Mouse (Mus musculus) limb, embryonic 15.5 days (tissue): ENCODE results near the gene Wdr45. TPM values are rescaled to one million over a fixed set of nuclear protein-coding genes. Genes with fewer than 3 reads are reported as not detected.
"Not testable (repeated sequence)": the region's sequence is repeated elsewhere in the genome, so short reads cannot be mapped to it uniquely, and the experiment has no call there.

Experiments used
- ATAC-seq: fragments of 200-750 bp; cut with Nextera tagmentation; 2 replicates; pipeline ENCODE4 v1.8.0; 2017; ENCODE audit warnings: low read depth, moderate TSS enrichment; ENCODE audit not compliant: insufficient number of reproducible peaks, low FRiP score, low TSS enrichment
- H3K27ac ChIP-seq: fragments of 300-500 bp; sonication (generic); 2 replicates; pipeline ENCODE4 v1.5.1; 2015; ENCODE audit warnings: moderate library complexity, mild to moderate bottlenecking, inconsistent platforms
- H3K27me3 ChIP-seq: fragments of 300-500 bp; sonication (generic); 2 replicates; pipeline ENCODE4 v1.6.1; 2015; ENCODE audit warnings: inconsistent platforms
- H3K36me3 ChIP-seq: fragments of 300-500 bp; sonication (generic); 2 replicates; pipeline ENCODE4 v1.6.1; 2015; ENCODE audit warnings: inconsistent platforms
- H3K4me1 ChIP-seq: fragments of 300-500 bp; sonication (generic); 2 replicates; pipeline ENCODE4 v1.6.1; 2015; ENCODE audit warnings: inconsistent platforms
- H3K4me2 ChIP-seq: fragments of 300-500 bp; sonication (generic); 2 replicates; pipeline ENCODE4 v1.6.1; 2015; ENCODE audit warnings: mild to moderate bottlenecking, inconsistent platforms
- H3K4me3 ChIP-seq: fragments of 300-500 bp; sonication (generic); 2 replicates; pipeline ENCODE4 v1.5.1; 2015; ENCODE audit warnings: mild to moderate bottlenecking, inconsistent platforms
- H3K9ac ChIP-seq: fragments of 300-500 bp; sonication (generic); 2 replicates; pipeline ENCODE4 v1.6.1; 2015; ENCODE audit warnings: inconsistent platforms
- H3K9me3 ChIP-seq: fragments of 300-500 bp; sonication (generic); 2 replicates; pipeline ENCODE4 v1.6.1; 2016; ENCODE audit warnings: inconsistent platforms
- WGBS: fragments of 180-500 bp; shearing (Covaris S2); methylation state at CpG from one replicate; pipeline ENCODE4 v1.1.7; 2015; 5-methylcytosine and 5-hydroxymethylcytosine counted together
- polyA plus RNA-seq: library from polyadenylated mRNA; unstranded; fragments of >200 nt; fragmentation: Nextera tagmentation; extraction: Ambion mirVana; gene quantifications from 2 replicates; pipeline ENCODE4 v1.2.1, GENCODE M21; 2015

The Wdr45 gene
- polyA plus RNA-seq, 1 experiment from 2014 or later = 39.2 TPM

DNA sequence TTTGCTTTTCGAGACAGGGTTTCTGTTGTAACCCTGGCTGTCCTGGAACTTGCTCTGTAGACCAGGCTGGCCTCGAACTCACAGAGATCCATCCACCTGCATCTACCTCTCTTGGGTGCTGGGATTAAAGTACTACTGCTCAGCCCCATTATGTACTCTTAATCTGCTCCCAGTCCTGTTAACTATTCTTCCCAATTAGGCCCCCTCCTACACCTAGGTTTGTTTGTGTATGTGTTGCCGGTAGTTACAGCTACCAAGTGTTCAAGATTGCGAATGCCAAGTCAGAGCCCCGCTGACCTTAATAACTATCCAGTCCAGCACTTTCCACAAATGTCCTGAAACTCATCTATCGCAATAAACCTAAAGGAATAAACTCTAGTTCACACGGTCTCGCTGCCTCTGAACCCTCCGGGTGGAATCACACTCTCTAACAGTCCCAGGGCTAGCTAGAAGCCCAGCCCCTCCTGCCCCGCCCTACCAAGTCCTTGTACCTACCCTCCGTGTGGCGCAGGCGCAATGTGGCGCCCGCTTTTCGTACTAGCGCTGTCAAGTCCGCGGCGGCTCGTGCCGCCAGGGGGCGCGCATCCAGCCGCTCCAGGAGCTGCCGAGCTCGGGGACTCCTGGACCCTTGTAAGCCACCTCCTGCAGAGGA is 34.6 kb upstream of the Wdr45 start:
- ATAC-seq = peak; percentile 91
- no peak overlapping the region for H3K9ac ChIP-seq
- peak overlapping the region; percentile 33 for H3K4me3 ChIP-seq

DNA sequence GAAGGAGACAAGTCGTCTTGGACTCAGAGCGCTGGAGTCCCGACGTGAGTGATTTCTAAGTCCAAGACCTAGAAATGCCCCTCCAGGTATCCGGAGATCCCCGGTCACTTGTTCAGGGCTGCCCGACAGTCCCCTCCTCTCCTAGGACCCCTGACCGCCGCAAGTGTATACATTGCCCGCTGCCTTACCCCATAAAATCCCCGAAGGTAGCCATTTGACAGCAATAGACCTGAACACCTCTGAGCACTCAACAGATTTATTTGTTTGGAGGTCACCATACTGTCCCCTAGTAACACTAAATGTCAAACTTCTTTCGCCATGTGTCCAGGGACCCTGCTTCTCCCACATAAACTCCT is 34.1 kb upstream of the Wdr45 start:
- Histone ChIP-seq H3K9ac (no peak overlapping the region), H3K4me1 (no peaks in the 10 kb centered on the region), H3K4me3 (peak overlapping the region; percentile 33), H3K4me2 (peak overlapping the region; percentile 51), H3K27me3 (no peaks in the 10 kb centered on the region), H3K27ac (no peak overlapping the region), H3K9me3 (no peaks in the 10 kb centered on the region), H3K36me3 (no peaks in the 10 kb centered on the region)
- ATAC-seq = no peak
- WGBS = 28% methylated on average over 12 of the region's 12 CpGs

More for the DNA sequence above, 34.6 kb upstream of the Wdr45 start:
- WGBS = 16% methylated on average over 27 of the region's 27 CpGs
- Histone ChIP-seq H3K4me1 (no peaks in the 10 kb centered on the region), H3K4me2 (peak overlapping the region; percentile 51), H3K27ac (no peak overlapping the region), H3K9me3 (no peaks in the 10 kb centered on the region), H3K36me3 (no peaks in the 10 kb centered on the region), H3K27me3 (no peaks in the 10 kb centered on the region)

DNA sequence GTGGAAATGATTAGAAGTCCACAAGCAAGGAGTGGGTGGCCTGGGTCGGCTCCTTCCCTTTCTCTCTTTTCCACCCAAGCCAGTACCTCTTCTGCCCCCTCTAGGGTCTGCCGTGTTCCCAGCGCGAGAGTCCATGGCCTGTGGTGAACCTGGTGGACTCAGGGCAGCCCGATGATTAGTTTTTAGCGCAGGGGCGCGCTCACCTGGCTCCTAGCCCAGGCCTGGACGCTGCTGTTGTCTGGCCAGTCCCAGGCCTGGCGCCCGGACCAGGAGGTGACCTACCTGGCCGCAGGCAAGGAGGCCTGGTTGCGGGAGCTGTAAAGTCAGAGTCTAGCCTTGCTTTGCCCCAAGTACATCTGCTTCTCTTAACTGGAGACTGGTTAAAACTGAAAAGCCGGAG is 33.3 kb upstream of the Wdr45 start, which contains the start of gene Magix:
Gene Magix (minus strand): TSS at position 388 of the 400 bp plus-strand sequence.
- H3K4me3 ChIP-seq = peak within 1 kb of the TSS; percentile 33; the same call in 1 of the 2 replicates
- H3K27ac ChIP-seq = no peak within 1 kb of the TSS
- H3K9ac ChIP-seq = no peak within 1 kb of the TSS
- no peak for ATAC-seq
- no peaks in the 10 kb centered on the region for H3K36me3 ChIP-seq
- H3K4me1 ChIP-seq = no peaks in the 10 kb centered on the region
- H3K4me2 ChIP-seq = peak within 1 kb of the TSS; percentile 51
- WGBS = 66% methylated on average over 14 of the region's 14 CpGs
- no peaks in the 10 kb centered on the region for H3K27me3 ChIP-seq
- H3K9me3 ChIP-seq = no peaks in the 10 kb centered on the region

DNA sequence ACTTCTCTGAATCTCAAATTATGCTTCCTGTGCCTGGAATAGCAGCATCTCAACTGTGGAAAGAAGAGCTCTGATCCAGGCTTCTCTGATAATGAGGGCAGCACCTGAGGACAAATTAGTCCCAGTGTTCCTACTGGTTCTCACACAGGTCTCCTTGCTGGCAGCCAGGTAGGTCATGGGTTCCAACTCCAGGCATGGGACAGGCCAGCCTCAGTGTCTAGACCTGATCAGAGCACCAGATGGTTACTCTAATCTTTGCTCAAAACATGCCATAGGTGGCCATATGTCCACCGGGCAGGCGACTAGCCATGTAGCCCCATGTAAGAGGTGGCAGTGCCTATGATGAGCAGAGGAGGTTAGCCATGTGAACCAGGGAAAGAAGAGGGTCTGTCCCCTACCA is 25.8 kb upstream of the Wdr45 start:
- Histone ChIP-seq H3K9ac (no peak overlapping the region), H3K27ac (no peak overlapping the region), H3K4me1 (no peaks in the 10 kb centered on the region), H3K4me2 (no peak overlapping the region), H3K4me3 (no peak overlapping the region), H3K36me3 (no peaks in the 10 kb centered on the region), H3K27me3 (no peaks in the 10 kb centered on the region), H3K9me3 (no peaks in the 10 kb centered on the region)
- WGBS = 86% methylated on average over 2 of the region's 2 CpGs
- no peak for ATAC-seq

DNA sequence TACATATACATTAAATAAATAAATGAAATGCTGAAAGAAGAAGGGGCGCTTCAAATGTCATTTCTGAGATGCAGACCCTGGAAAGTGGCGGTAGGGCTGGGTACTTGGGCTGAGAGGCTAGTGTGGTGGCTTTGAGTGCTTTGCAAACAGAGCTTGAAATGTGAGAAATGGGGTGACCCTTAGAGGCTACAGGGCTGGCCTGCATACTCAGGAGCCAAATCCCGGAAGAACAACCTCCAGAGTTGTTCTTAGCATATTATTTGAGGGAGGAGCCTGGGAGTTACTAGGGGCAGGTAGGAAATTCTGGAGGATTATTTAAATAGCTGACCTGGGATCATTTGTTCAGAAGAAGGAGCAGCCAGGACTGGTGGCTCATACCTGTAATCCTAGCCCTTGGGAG is 23.6 kb upstream of the Wdr45 start:
- ATAC-seq = no peak
- Histone ChIP-seq H3K4me2 (no peak overlapping the region), H3K4me3 (no peak overlapping the region), H3K4me1 (no peaks in the 10 kb centered on the region), H3K9ac (no peak overlapping the region), H3K9me3 (no peaks in the 10 kb centered on the region), H3K36me3 (no peaks in the 10 kb centered on the region), H3K27ac (no peak overlapping the region), H3K27me3 (no peaks in the 10 kb centered on the region)
- WGBS = 65% methylated on average over 3 of the region's 3 CpGs

DNA sequence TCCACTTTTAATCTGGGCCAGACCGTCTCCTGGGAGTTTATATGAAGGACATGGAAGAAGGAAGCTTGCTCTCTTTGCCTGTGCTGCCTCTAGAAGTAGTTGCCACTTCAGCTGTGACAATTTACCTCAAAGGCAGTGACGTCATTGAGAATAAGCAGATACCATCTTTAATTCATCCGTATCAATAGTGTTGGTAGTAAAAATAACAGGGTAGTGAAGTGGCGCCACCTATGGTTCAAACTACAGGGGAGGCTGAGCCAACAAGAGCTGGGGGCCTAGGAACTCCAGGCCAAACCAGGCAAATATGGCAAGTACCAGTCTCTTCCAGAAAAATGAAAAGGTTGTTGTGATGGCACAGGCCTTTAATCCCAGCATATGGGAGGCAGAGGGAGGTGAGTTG is 21.3 kb upstream of the Wdr45 start:
- no peaks in the 10 kb centered on the region for H3K36me3 ChIP-seq
- H3K4me3 ChIP-seq = no peak overlapping the region
- H3K9me3 ChIP-seq = no peaks in the 10 kb centered on the region
- no peaks in the 10 kb centered on the region; the same call in 1 of the 2 replicates for H3K4me1 ChIP-seq
- H3K27ac ChIP-seq = no peak overlapping the region
- H3K27me3 ChIP-seq = no peaks in the 10 kb centered on the region
- WGBS = 46% methylated on average over 4 of the region's 4 CpGs
- H3K4me2 ChIP-seq = no peak overlapping the region
- no peak for ATAC-seq
- H3K9ac ChIP-seq = no peak overlapping the region

DNA sequence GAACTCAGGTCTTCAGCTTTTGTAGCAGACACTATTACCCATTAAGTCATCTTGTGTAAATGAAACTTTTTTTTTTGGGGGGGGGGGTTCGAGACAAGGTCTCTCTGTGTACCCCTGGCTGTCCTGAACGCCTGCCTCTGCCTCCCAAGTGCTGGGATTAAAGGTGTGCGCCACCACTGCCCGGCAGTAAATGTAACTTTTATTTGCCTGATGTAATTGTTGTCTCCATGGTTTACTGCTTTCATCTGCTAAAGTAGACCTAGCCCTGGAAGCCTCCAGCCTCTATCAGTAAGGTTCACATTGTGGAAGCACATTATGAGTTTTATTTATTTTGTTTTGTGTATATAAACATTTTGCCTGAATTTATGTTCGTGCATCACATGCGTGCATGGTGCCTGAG is 17.6 kb upstream of the Wdr45 start:
- H3K9me3 ChIP-seq = no peaks in the 10 kb centered on the region
- H3K4me1 ChIP-seq = no peaks in the 10 kb centered on the region; the same call in 1 of the 2 replicates
- no peaks in the 10 kb centered on the region for H3K27me3 ChIP-seq
- peaks cover 6% of the 10 kb centered on the region; the same call in 1 of the 2 replicates for H3K36me3 ChIP-seq
- no peak for ATAC-seq
- H3K4me3 ChIP-seq = peak overlapping the region; percentile 54
- no peak overlapping the region for H3K9ac ChIP-seq
- no peak overlapping the region for H3K27ac ChIP-seq
- H3K4me2 ChIP-seq = 0 out of 2 replicates have a peak overlapping the region, but pooled peaks have one; percentile 7
- WGBS = 31% methylated on average over 6 of the region's 6 CpGs

DNA sequence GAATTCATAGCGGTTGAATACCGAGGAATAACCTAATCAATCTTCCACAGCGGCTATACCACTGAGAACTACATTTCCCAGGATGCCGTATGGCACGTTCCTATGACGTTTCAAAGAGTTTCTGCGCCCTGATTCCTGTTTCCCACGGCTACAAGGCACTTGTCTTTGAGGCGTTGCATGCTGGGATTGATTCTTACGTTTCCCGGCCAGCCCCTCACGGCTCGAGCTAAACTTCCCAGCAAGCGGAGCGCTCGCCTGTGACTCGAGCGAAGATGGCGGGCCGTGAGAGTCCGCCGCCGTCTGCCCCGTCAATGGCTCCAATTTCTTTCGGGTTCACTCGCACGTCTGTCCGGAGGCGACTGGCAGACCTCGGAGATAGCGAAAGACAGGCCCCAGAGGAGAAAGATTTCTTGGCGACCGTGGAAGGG is 17.2 kb upstream of the Wdr45 start, which contains the start of gene Gpkow:
Gene Gpkow (plus strand): TSS at position 178 of the 428 bp plus-strand sequence.
- Histone ChIP-seq H3K9me3 (no peaks in the 10 kb centered on the region), H3K27ac (0 out of 2 replicates have a peak within 1 kb of the TSS, but pooled peaks have one; percentile 43), H3K4me3 (peak within 1 kb of the TSS; percentile 54), H3K36me3 (peaks cover 11% of the 10 kb centered on the region; the same call in 1 of the 2 replicates), H3K27me3 (no peaks in the 10 kb centered on the region), H3K4me1 (no peaks in the 10 kb centered on the region; the same call in 1 of the 2 replicates), H3K4me2 (peak within 1 kb of the TSS; percentile 40), H3K9ac (peak within 1 kb of the TSS; percentile 37; the same call in 1 of the 2 replicates)
- ATAC-seq = peak; percentile 92
- WGBS = 15% methylated on average over 33 of the region's 33 CpGs

DNA sequence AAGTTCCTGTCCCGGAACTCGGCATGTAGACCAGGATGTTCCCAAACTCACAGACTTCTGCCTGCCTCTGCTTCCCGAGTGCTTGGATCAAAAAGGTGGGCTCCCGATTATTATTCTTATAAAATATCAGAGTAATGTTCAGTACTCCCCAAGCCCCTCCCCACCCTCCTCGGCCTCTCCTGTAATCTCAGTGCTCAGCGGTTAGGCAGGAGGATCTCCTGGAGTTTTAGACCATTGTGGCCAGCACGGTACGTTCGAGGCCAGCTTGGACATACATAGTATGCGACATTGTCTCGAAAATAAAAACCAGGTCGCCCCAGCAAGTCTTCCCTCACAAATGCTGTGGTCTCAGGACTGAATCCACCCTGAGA is 384 bp upstream of the Wdr45 start:
- peak; percentile 9; the same call in 1 of the 2 replicates for ATAC-seq
- H3K9me3 ChIP-seq, H3K36me3 ChIP-seq, H3K4me1 ChIP-seq, H3K27me3 ChIP-seq: not testable (repeated sequence)
- H3K27ac ChIP-seq = peak overlapping the region; percentile 11; the same call in 1 of the 2 replicates
- WGBS = 27% methylated on average over 5 of the region's 12 CpGs
- 0 out of 2 replicates have a peak overlapping the region, but pooled peaks have one; percentile 23 for H3K9ac ChIP-seq
- peak overlapping the region; percentile 39 for H3K4me2 ChIP-seq
- peak overlapping the region; percentile 35 for H3K4me3 ChIP-seq

DNA sequence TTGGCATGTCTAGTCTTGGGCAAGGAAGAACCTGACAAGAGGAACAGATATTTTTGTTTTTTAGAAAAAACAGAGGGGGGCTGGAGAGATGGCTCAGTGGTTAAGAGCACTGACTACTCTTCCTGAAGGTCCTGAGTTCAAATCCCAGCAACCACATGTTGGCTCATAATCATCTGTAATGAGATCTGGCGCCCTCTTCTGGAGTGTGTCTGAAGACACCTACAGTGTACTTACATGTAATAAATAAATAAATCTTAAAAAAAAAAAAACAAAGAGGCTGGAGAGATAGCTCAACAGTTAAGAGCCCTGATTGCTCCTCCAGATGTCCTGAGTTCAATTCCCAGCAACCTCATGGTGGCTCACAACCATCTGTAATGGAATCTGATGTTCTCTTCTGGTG is 1.9 kb downstream of the Wdr45 start:
- H3K36me3 ChIP-seq, H3K27me3 ChIP-seq, H3K9ac ChIP-seq, H3K4me1 ChIP-seq, H3K4me3 ChIP-seq, H3K9me3 ChIP-seq, H3K4me2 ChIP-seq, ATAC-seq, H3K27ac ChIP-seq: not testable (repeated sequence)
- WGBS = 38% methylated on average over 1 of the region's 1 CpGs

DNA sequence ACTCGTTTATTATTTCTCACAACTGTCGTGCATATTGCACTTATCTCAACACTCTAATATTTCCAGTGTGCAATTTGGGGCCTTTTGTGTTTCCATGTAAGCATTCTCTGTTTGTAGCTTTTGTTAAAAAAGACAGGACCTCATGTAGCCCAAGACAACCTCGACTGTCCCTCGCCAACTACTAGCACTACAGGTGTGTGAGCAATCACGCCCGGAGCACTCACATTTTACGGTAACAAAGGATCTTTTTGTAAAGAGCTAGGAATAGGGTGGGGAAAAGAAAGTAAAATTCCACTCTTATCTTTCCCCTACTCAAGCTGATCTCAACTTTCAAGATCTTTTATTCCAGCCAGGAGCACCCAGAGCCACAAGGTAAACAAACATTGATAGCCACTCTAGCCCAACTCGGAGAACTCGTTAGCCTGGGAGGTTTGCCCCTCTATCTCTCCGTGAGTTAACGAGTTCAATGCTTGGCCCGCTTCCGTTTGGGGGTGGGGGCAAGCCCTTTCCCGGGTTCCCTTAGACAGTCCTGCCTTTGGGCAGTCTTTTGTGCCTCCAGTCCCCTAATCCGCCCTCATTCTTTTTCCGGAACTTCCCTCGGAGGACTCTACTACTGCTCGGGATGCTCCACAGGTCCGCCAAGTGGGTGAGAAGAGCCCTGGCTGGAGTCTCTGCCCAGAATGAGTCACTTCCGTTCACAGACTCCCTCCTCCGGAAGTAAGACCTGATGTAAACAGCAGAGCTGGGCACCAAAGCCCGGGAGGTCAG is 7.6 kb downstream of the Wdr45 start, which contains the start of gene Gm45208:
Gene Gm45208 (plus strand): TSS at position 732 of the 768 bp plus-strand sequence.
- peak; percentile 78 for ATAC-seq
- no peaks in the 10 kb centered on the region for H3K9me3 ChIP-seq
- H3K27ac ChIP-seq = peak within 1 kb of the TSS; percentile 93
- peak within 1 kb of the TSS; percentile 35; the same call in 1 of the 2 replicates for H3K9ac ChIP-seq
- peak within 1 kb of the TSS; percentile 57 for H3K4me3 ChIP-seq
- H3K4me1 ChIP-seq = no peaks in the 10 kb centered on the region
- WGBS = 25% methylated on average over 22 of the region's 22 CpGs
- H3K4me2 ChIP-seq = peak within 1 kb of the TSS; percentile 59
- no peaks in the 10 kb centered on the region for H3K27me3 ChIP-seq
- H3K36me3 ChIP-seq = peaks cover 13% of the 10 kb centered on the region; the same call in 1 of the 2 replicates

DNA sequence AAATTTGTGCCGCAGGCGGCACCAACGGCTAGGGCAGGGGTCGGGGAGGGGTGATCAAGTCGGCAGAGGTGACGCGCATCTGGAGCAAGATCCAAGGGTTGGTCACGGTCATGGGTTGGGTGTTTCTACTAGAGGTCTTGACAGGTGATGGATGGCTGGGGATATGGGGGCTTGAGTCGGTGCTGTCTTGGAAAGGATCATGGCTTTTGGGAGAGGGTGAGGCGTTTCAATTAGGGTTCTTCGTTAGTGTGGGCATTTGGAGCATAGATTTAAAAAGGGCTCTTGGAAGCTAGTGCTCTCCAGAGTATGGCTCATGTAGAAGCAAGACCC is 8.1 kb downstream of the Wdr45 start:
- ATAC-seq = no peak
- peak overlapping the region; percentile 35; the same call in 1 of the 2 replicates for H3K9ac ChIP-seq
- WGBS = 29% methylated on average over 11 of the region's 11 CpGs
- H3K4me2 ChIP-seq = peak overlapping the region; percentile 59
- no peaks in the 10 kb centered on the region for H3K27me3 ChIP-seq
- peaks cover 17% of the 10 kb centered on the region; the same call in 1 of the 2 replicates for H3K36me3 ChIP-seq
- H3K4me3 ChIP-seq = peak overlapping the region; percentile 57
- H3K9me3 ChIP-seq = no peaks in the 10 kb centered on the region
- no peaks in the 10 kb centered on the region for H3K4me1 ChIP-seq
- no peak overlapping the region for H3K27ac ChIP-seq
